Mouse (Mus musculus): ENCODE measurements around the gene Pde4b. TPM values are rescaled to one million over a fixed set of nuclear protein-coding genes. Genes with fewer than 3 reads are reported as not detected.
A peak's percentile ranks its signal among the peaks of the same experiment; 100 is the strongest.

Pde4b gene
- polyA plus RNA-seq, 1 experiment = 3.9 TPM

DNA sequence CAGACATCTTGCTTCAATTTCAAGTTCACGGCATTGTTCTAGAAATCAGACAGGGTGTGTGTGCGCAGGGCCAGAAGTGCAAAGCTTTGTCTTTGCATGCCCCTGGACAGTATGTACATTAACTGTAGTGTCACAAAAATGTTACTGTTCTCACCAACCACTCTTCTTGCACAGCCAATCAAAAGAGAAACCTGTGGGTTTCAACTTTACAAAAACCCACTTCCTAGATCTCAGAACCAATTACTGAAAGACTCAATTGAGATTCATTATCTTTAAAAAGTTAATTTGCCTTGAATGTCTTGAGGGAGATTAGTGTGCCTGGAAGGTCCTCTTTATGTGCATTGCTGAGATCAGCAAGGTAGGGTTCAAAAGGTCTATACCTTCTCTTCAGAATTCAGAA is 431.0 kb downstream of the Pde4b start:
- WGBS = 72% methylated on average over 2 of the region's 2 CpGs
- TF ChIP-seq POLR2A (IDR thresholded peaks at IDR 0.05; ENCODE audit: borderline replicate concordance, control insufficient read depth, low read depth, low read length) (no peak), CTCF (IDR thresholded peaks at IDR 0.05; ENCODE audit: control insufficient read depth, insufficient read depth, low read length) (no peak)
- peak overlapping the region; percentile 79 for H3K27ac ChIP-seq (ENCODE audit: control insufficient read depth, insufficient read depth, low read depth, low read length, poor library complexity)
- H3K4me1 ChIP-seq (ENCODE audit: control insufficient read depth, insufficient read depth, low read length) = peaks cover 11% of the 10 kb centered on the region
- no peak overlapping the region for H3K4me3 ChIP-seq (replicated peaks; ENCODE audit: control insufficient read depth, low read depth, low read length)

DNA sequence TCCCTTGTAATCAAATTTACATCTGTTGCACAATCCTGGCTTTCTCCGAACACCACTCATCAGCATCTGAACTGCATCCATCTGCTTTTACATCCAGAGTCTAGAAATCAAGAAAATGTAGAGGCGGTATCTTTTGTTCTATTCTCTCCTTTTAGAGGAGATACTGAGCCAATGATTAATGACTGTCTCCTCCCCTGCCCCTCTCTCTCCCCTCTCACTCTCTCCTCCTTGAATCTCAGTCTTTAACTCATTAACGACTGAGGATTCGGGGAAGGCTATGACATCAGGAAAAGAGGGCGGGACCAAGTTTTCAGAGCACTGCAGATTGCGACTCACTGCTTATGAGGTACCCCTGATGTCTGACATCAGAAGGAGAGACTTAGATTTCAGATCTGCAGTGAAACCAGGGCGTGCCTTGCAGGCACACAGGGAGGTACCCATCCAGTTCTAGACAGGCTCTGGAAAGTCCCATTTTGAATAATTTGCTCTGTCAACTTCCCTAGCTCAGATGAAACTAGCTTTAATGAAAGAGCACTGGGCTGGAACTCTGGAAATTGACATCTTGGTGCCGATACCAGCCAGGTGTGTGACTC is 433.4 kb downstream of the Pde4b start:
- no peak overlapping the region for H3K27ac ChIP-seq (ENCODE audit: control insufficient read depth, insufficient read depth, low read depth, low read length, poor library complexity)
- WGBS = 77% methylated on average over 8 of the region's 8 CpGs
- TF ChIP-seq POLR2A (IDR thresholded peaks at IDR 0.05; ENCODE audit: borderline replicate concordance, control insufficient read depth, low read depth, low read length) (no peak), CTCF (IDR thresholded peaks at IDR 0.05; ENCODE audit: control insufficient read depth, insufficient read depth, low read length) (no peak)
- H3K4me1 ChIP-seq (ENCODE audit: control insufficient read depth, insufficient read depth, low read length) = peaks cover 6% of the 10 kb centered on the region
- no peak overlapping the region for H3K4me3 ChIP-seq (replicated peaks; ENCODE audit: control insufficient read depth, low read depth, low read length)

- Histone ChIP-seq H3K4me1 (ENCODE audit: control insufficient read depth, insufficient read depth, low read length) (peaks cover 6% of the 10 kb centered on the region), H3K4me3 (replicated peaks; ENCODE audit: control insufficient read depth, low read depth, low read length) (no peak overlapping the region), H3K27ac (ENCODE audit: control insufficient read depth, insufficient read depth, low read depth, low read length, poor library complexity) (no peak overlapping the region)
- TF ChIP-seq CTCF (IDR thresholded peaks at IDR 0.05; ENCODE audit: control insufficient read depth, insufficient read depth, low read length) = no peak
- no peak for TF ChIP-seq POLR2A (IDR thresholded peaks at IDR 0.05; ENCODE audit: borderline replicate concordance, control insufficient read depth, low read depth, low read length)
- WGBS = 76% methylated on average over 6 of the region's 6 CpGs
Observed at GRCm38 (mm10) chr4:102521434-102521833, 434.1 kb downstream of the Pde4b start.

DNA sequence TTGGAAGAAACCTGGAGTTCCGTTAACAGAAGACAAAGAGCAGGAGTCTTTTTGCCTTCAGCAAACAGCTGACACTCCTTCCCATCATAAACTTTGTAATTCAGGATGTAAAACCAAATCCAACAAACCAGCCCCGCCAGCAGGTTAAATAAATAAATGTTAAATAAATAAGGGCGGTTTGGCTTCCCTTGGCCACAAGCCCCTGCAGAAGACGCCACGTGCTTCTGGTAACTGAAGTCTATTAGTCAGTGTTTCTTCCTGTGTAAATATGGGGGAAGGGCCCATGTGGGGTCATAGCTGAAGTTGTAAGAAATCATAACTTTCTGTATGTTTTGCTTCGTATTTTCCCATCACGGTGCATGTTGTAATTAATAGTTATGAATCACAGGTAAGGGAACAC is 440.0 kb downstream of the Pde4b start:
- WGBS = 54% methylated on average over 7 of the region's 7 CpGs
- TF ChIP-seq CTCF (IDR thresholded peaks at IDR 0.05; ENCODE audit: control insufficient read depth, insufficient read depth, low read length) (no peak), POLR2A (IDR thresholded peaks at IDR 0.05; ENCODE audit: borderline replicate concordance, control insufficient read depth, low read depth, low read length) (no peak)
- Histone ChIP-seq H3K4me1 (ENCODE audit: control insufficient read depth, insufficient read depth, low read length) (no peaks in the 10 kb centered on the region; the same call in 1 of the 2 replicates), H3K27ac (ENCODE audit: control insufficient read depth, insufficient read depth, low read depth, low read length, poor library complexity) (no peak overlapping the region), H3K4me3 (replicated peaks; ENCODE audit: control insufficient read depth, low read depth, low read length) (no peak overlapping the region)

DNA sequence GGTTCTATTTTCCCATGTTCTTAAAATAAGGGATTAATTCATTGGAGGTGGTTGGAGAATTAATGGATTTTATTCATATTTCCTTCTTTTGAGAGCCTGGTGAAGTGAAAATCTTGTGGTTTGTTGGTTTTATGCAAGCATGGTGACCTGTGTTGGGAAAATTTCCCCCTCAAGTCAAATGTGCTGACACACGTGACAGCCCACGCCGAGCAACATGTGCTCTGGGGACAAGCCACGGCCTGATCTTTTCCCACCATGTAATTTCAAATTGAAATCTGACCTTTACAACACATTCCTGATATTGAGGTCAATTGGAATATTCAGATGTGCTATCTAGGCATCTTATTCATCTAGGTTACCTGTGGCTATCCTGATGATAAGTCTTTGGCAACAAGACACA is 443.5 kb downstream of the Pde4b start:
- Histone ChIP-seq H3K4me3 (replicated peaks; ENCODE audit: control insufficient read depth, low read depth, low read length) (no peak overlapping the region), H3K27ac (ENCODE audit: control insufficient read depth, insufficient read depth, low read depth, low read length, poor library complexity) (no peak overlapping the region), H3K4me1 (ENCODE audit: control insufficient read depth, insufficient read depth, low read length) (no peaks in the 10 kb centered on the region; the same call in 1 of the 2 replicates)
- no peak for TF ChIP-seq POLR2A (IDR thresholded peaks at IDR 0.05; ENCODE audit: borderline replicate concordance, control insufficient read depth, low read depth, low read length)
- no peak for TF ChIP-seq CTCF (IDR thresholded peaks at IDR 0.05; ENCODE audit: control insufficient read depth, insufficient read depth, low read length)
- 31% methylated on average over 4 of the region's 4 CpGs for WGBS

DNA sequence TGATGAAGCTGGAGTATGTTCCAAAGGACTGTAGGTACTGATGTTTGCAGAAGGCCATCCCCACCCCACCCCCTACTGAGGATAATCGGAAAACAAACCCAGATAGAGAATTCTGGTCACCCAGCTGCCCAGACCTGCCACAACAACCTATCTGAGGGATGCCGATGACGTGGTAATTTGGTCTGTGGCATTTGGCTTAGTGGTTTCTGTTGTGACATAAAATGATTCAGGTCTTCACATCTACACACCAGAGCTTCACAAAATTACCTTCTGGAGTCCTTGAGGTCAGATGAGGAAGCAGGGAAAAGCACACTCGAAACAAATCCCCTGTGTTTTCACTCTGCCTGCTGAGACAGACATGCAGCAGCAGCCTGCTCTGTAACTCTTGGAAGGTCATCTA is 444.4 kb downstream of the Pde4b start:
- Histone ChIP-seq H3K4me3 (replicated peaks; ENCODE audit: control insufficient read depth, low read depth, low read length) (no peak overlapping the region), H3K27ac (ENCODE audit: control insufficient read depth, insufficient read depth, low read depth, low read length, poor library complexity) (no peak overlapping the region), H3K4me1 (ENCODE audit: control insufficient read depth, insufficient read depth, low read length) (no peaks in the 10 kb centered on the region; the same call in 1 of the 2 replicates)
- 14% methylated on average over 4 of the region's 4 CpGs for WGBS
- TF ChIP-seq CTCF (IDR thresholded peaks at IDR 0.05; ENCODE audit: control insufficient read depth, insufficient read depth, low read length) = no peak
- TF ChIP-seq POLR2A (IDR thresholded peaks at IDR 0.05; ENCODE audit: borderline replicate concordance, control insufficient read depth, low read depth, low read length) = no peak

DNA sequence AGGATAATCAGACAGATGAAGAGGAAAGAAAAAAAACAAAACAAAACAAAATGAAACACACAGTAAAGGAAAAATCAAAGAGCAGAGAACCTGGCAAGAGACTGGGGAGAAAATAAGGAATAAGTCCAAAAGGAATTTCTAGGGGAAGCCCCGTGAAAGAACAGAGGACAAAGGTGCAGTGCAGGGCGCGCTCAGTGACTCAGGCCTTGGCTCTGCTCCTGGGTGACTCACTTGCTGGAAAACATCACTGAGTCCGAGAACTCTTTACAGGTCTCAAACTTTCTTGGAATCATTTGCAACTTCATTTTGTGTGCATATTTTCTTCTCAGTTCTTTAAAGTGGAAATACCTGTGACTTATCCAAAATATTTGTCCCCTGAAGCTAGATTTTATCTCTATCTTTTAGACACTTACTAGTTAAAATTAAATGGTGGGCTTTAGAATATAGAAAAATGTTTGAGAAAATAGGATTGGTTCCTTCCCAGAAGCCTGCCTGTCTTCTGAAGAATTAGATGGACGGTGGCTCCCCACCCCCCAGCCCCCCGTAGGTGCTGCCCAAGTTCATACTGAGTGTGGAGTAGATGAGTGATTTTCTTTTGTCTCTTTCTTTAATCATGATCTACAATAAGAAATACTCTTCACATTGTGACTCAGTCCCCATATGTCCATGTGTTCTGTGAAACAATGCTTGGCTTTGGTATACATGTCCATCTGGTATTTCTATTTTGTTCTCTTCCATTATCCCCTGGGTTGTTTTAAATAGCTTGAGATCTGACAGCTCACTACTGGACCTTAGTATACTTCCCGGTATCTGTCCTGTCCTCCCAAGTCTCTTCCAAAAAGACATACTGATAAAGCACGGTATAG is 446.1 kb downstream of the Pde4b start:
- WGBS = 57% methylated on average over 8 of the region's 8 CpGs
- TF ChIP-seq POLR2A (IDR thresholded peaks at IDR 0.05; ENCODE audit: borderline replicate concordance, control insufficient read depth, low read depth, low read length) = no peak
- TF ChIP-seq CTCF (IDR thresholded peaks at IDR 0.05; ENCODE audit: control insufficient read depth, insufficient read depth, low read length) = no peak
- H3K4me1 ChIP-seq (ENCODE audit: control insufficient read depth, insufficient read depth, low read length) = no peaks in the 10 kb centered on the region; the same call in 1 of the 2 replicates
- no peak overlapping the region for H3K4me3 ChIP-seq (replicated peaks; ENCODE audit: control insufficient read depth, low read depth, low read length)
- no peak overlapping the region for H3K27ac ChIP-seq (ENCODE audit: control insufficient read depth, insufficient read depth, low read depth, low read length, poor library complexity)

GRCm38 (mm10) chr4:102534049-102534730 is 446.8 kb downstream of the Pde4b start:
- Histone ChIP-seq H3K27ac (ENCODE audit: control insufficient read depth, insufficient read depth, low read depth, low read length, poor library complexity) (no peak overlapping the region), H3K4me1 (ENCODE audit: control insufficient read depth, insufficient read depth, low read length) (no peaks in the 10 kb centered on the region; the same call in 1 of the 2 replicates), H3K4me3 (replicated peaks; ENCODE audit: control insufficient read depth, low read depth, low read length) (no peak overlapping the region)
- 58% methylated on average over 5 of the region's 5 CpGs for WGBS
- TF ChIP-seq POLR2A (IDR thresholded peaks at IDR 0.05; ENCODE audit: borderline replicate concordance, control insufficient read depth, low read depth, low read length) (no peak), CTCF (IDR thresholded peaks at IDR 0.05; ENCODE audit: control insufficient read depth, insufficient read depth, low read length) (no peak)
